In the genomic region with DNA sequence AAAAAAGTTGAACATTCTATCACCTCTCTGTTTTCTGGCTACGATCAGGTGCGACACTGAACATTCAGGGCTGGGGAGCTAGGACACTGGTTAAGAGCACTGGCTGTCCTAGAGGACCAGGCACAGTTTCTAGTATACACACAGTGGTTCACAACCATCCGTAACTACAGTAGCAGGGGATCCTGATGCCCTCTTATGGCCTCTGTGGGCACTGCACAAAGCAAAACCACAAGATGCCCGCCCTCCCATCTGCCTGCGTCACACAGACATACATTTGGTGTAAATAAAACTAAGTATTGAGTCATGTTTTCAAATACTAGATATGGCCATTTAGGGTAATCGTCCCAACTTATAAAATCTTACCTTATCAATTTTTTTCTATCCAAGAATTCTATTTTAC, we compare ENCODE assay signal across 13 mouse cellular contexts. TPM values are rescaled to one million over a fixed set of nuclear protein-coding genes. Genes with fewer than 3 reads are reported as not detected.
DNase-seq lines count a peak whose midpoint lies in the region; TF ChIP-seq lines count a peak whose summit lies in the region.
"Had no signal": no experiment of that assay in that cellular context is flagged by ENCODE, and none has a peak within 500 bp of the region (broad histone marks: within the 10 kb centered on the region; RNA-seq: fewer than 3 reads in every experiment).

No protein-coding gene starts in this region.

- no peak overlapping the region for H3K27ac ChIP-seq in heart, adult 2 months
- no peak overlapping the region for H3K27ac ChIP-seq in testis, adult 2 months (ENCODE audit: control insufficient read depth, insufficient read depth, low read depth, low read length)

- no peaks in the 10 kb centered on the region for H3K36me3 ChIP-seq in heart, adult 2 months (ENCODE audit: control insufficient read depth, insufficient read depth, low read length)
- no peaks in the 10 kb centered on the region for H3K36me3 ChIP-seq in testis, adult 2 months (ENCODE audit: control insufficient read depth, insufficient read depth, low read length)

- TF ChIP-seq CTCF in heart, adult 2 months (IDR thresholded peaks at IDR 0.05), result peak; percentile 51
- peak; percentile 32; the same call in 1 of the 2 replicates for TF ChIP-seq CTCF in testis, adult 2 months (IDR thresholded peaks at IDR 0.05; ENCODE audit: control insufficient read depth, insufficient read depth, insufficient replicate concordance, low read depth, low read length)

- H3K9ac ChIP-seq in heart, adult 2 months (ENCODE audit: low read depth, low read length), result no peak overlapping the region
- H3K9ac ChIP-seq: heart, embryonic 12.5 days had no signal

- no peak for TF ChIP-seq POLR2A in heart, adult 2 months (IDR thresholded peaks at IDR 0.05; ENCODE audit: insufficient read depth, low read depth, low read length)
- no peak for TF ChIP-seq POLR2A in testis, adult 2 months (IDR thresholded peaks at IDR 0.05; ENCODE audit: control insufficient read depth, low read depth, low read length)

- intact Hi-C loops in heart, adult 2 months (cut with DNase I), result no loop called here

- H3K4me3 ChIP-seq in heart, adult 2 months, result no peak overlapping the region
- H3K4me3 ChIP-seq in testis, adult 2 months (ENCODE audit: control insufficient read depth, low read depth, low read length), result no peak overlapping the region
- H3K4me3 ChIP-seq: heart, embryonic 12.5 days had no signal

- H3K27me3 ChIP-seq in heart, adult 2 months (ENCODE audit: control insufficient read depth, insufficient read depth, low read length), result no peaks in the 10 kb centered on the region
- no peaks in the 10 kb centered on the region for H3K27me3 ChIP-seq in testis, adult 2 months (ENCODE audit: control insufficient read depth, insufficient read depth, low read length)
- H3K27me3 ChIP-seq: heart, embryonic 12.5 days had no signal

- no peaks in the 10 kb centered on the region for H3K79me2 ChIP-seq in heart, adult 2 months (replicated peaks; ENCODE audit: control insufficient read depth, insufficient read depth, low read length)

- H3K4me1 ChIP-seq in heart, adult 2 months (ENCODE audit: control insufficient read depth, insufficient read depth, low read length), result peaks cover 6% of the 10 kb centered on the region
- peaks cover 6% of the 10 kb centered on the region for H3K4me1 ChIP-seq in testis, adult 2 months (ENCODE audit: control insufficient read depth, insufficient read depth, low read length)

- no peak for DNase-seq in heart, adult 2 months
- no peak for DNase-seq in heart, adult 18-20 months
- no peak for DNase-seq in testis, postnatal 14 days (ENCODE audit: low spot score)
- DNase-seq in c-Kit-positive CD71-positive TER-119-positive erythroid progenitor cells, embryonic 14.5 days (ENCODE audit: low spot score), result peak; percentile 25
- peak; percentile 54 for DNase-seq in thymus, postnatal 4 days
- no peak for DNase-seq in right cerebral cortex, postnatal 14 days
- no peak for DNase-seq in urinary bladder, postnatal 25 days (ENCODE audit: low spot score)
- DNase-seq: adrenal gland, postnatal 14 days; cerebellum, postnatal 14 days; kidney, adult 18-20 months; lung, postnatal 14 days had no signal

- 92% methylated on average over 6 of the region's 6 CpGs for WGBS in heart, adult 2 months

- TF ChIP-seq EP300 in heart, adult 2 months (IDR thresholded peaks at IDR 0.05; ENCODE audit: insufficient read depth, low read depth, low read length), result no peak

RNA-seq across cellular contexts. Expression of a gene that starts 5.7 kb away (rescaled TPM):
- 1 to 10 TPM; 1.5 to 2.7 TPM for total RNA-seq in heart, adult 2 months (2021)
- 1.9 and 2.0 TPM in 2 replicates for polyA plus RNA-seq in heart, adult 2 months (2012; rRNA removed)
- 1 to 10 TPM; 1.3 to 2.4 TPM for total RNA-seq in heart, adult 18-20 months (2021)
- 285 and 337 TPM in 2 replicates for polyA plus RNA-seq in testis, adult 2 months (2012; rRNA removed)

RNA-seq across cellular contexts. Expression of a gene that starts 10.0 kb away (rescaled TPM):
- 10 to 100 TPM in 1 of 2 experiments, 1 to 10 TPM in 1; 9.5 to 11.9 TPM for total RNA-seq in heart, adult 2 months (2021)
- polyA plus RNA-seq in heart, adult 2 months (2012; rRNA removed), result 15.2 and 19.7 TPM in 2 replicates
- 1 to 10 TPM; 8.8 to 9.5 TPM for total RNA-seq in heart, adult 18-20 months (2021)
- polyA plus RNA-seq in testis, adult 2 months (2012; rRNA removed), result 5.4 and 6.2 TPM in 2 replicates

RNA-seq across cellular contexts. Expression of a gene that starts 45.0 kb away (rescaled TPM):
- 100 to 1,000 TPM; 100 to 118 TPM for total RNA-seq in heart, adult 2 months (2021)
- 37.9 and 61.4 TPM in 2 replicates for polyA plus RNA-seq in heart, adult 2 months (2012; rRNA removed)
- 100 to 1,000 TPM in 1 of 2 experiments, 10 to 100 TPM in 1; 86.5 to 116 TPM for total RNA-seq in heart, adult 18-20 months (2021)
- 48.4 and 56.8 TPM in 2 replicates for polyA plus RNA-seq in testis, adult 2 months (2012; rRNA removed)

RNA-seq across cellular contexts. Expression of a gene that starts 53.8 kb away (rescaled TPM):
- 10 to 100 TPM; 41.6 to 53.8 TPM for total RNA-seq in heart, adult 2 months (2021)
- 36.3 and 36.7 TPM in 2 replicates for polyA plus RNA-seq in heart, adult 2 months (2012; rRNA removed)
- total RNA-seq in heart, adult 18-20 months (2021), result 10 to 100 TPM; 41.4 to 52.6 TPM
- polyA plus RNA-seq in testis, adult 2 months (2012; rRNA removed), result 33.5 and 33.9 TPM in 2 replicates

Comparison
In these comparisons a context has a peak if more than half of its experiments do, and no peak if none do; other contexts are left out.
1. DNase-seq: peak in c-Kit-positive CD71-positive TER-119-positive erythroid progenitor cells, embryonic 14.5 days (single experiment) and thymus, postnatal 4 days (single experiment); none in heart, adult 2 months (0 of 2), heart, adult 18-20 months (0 of 2), testis, postnatal 14 days (single experiment), right cerebral cortex, postnatal 14 days (single experiment) and urinary bladder, postnatal 25 days (single experiment).